Mouse (Mus musculus) natural killer cell, adult 2 months (primary cell): ENCODE results near the gene Tnr.

Source experiments
- DNase-seq, 2 experiments: peaks; one replicate each; pipeline ENCODE4 v3.0.0; 2022; ENCODE audit warnings: low spot score in 2 of 2

Tnr gene

DNA sequence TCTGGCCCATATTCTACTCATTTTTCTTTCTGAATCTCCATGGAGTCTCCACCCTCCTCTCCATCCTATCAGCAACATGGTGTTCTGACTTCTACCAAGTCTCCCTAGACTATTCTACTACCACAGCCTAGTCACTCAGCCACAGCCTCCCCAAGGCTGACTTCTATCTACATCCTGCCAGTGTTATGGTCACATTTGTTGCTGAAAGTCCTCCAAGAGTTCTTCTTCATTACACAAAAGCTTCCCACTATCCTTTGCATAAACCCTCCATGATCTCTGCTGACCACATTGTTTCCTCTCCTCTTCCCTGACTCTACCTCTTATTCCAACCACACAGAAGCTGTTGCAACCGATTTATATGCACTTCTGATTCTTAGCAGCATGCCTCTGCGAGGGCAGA, 272.5 kb downstream of the Tnr start:
- DNase-seq = no peak

DNA sequence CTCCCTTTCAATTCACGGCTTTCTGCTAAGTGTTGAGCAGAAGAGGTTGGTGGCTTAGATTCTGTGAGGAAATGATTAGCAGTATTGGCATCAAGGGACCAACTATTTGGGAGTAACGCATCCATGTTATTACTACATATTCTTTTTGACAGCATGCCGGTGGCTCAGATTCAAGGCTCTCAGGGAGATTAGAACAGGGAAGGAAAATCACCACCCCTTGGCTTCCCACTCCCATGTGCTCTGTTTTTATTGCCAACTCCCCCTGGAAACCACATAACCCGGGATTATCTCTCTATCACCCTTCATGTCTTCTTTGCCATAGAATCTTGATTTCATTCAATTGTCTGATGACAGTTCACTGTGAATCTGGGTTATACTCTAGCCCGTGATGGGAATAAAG, 276.8 kb downstream of the Tnr start:
- no peak for DNase-seq

DNA sequence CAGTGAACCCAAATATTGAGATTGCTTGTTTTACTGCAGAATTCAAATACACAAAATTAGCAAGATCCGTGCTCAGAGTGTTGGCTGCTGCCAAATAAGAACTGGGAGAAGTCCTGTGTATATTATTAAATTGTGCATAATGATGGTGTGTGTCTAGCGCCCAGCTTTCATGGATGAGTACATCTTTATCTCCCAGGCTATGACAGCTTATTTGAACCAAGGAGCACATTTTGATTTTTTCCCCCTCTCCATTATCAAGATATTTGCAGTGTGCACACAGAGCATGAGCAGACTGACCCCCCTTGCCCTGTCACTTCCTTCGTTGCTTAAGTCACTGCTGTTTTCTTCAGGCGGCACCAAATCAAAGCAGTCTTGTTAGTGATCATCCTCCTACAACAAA, 278.2 kb downstream of the Tnr start:
- no peak for DNase-seq

DNA sequence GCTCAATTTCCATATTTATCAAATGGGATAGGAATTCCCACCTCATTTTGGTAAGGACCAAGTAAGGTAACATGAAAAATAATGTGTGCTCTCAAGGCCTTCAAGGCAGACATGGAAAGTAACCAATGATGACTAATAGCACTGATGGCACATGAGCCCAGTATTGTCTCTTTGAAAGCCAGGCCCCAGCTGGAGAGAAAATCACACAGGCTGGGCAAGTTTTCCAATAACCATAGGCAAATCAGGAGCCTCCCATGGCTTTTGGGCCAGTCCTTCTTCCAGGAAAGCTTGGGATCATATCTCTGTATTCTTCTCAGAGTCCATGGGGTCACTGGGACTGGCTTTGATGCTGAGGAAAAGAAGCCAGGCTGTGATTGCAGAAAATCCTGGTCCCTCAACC, 280.1 kb downstream of the Tnr start:
- DNase-seq = no peak

DNA sequence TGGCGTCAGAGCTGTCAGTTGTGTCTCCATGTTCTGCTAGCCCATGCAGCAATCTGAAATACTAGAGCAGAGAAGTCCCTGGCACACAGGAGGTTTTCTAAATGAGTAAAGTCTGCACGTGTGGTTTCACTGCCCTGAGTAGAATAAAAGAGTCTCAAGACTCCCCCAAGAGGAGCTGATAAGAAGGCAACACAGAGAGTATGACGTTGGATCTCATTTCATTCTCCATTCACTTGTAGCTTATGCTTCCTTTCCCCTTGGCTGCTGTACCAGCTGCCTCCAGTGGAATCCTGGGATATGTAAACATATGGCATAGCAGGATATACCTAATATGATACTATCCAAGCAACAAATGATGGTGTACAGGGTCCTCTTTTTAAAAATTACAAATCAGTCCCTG, 285.9 kb downstream of the Tnr start:
- no peak for DNase-seq

DNA sequence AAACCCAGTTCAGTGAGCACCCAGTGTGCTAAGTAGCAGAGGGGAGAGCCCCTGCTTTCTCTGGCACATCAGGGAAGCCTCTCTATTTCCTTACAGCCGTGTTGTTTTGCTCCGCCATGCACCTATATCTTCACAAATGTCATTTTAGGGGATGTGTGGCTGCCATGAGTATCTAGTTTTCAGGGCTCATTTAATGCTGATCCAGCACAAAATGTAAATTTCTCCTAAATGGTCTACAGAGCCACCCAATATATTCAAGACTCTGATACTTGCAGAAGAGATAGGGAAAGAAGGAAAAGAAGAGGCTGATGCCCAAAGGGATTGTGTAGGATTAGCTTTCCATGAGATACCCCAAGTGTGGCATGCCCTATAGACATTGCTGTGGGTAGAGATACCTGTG, 288.2 kb downstream of the Tnr start:
- DNase-seq = no peak

DNA sequence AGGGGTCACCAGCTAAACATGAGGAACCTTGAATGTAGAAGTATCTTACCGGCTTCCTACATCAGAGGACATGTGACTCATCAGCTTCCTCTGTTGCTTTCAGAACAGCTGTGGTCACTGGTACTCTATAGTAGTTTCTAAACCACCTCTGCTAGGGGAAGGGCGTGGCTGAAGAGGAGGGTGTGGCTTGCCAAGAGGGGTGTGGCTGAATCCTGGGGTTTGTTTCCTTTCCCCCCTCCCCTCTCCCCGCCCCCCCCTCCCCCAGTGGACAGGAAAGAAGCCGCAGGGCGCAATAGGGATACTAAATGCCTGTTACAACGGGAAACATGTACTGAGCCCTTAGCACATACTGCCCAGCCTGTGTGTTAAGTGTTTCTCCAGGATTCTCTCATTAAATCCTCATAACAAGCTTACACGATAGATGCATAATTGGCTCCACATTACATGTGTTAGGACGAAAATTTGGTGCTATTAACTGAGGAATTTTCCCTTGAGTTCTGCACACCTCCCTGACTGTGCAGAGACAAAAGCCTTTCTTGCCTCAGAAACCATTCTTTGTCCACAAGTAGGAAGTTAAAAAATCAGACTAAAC, 289.3 kb downstream of the Tnr start:
- peak; percentile 22 to 37 for DNase-seq

DNA sequence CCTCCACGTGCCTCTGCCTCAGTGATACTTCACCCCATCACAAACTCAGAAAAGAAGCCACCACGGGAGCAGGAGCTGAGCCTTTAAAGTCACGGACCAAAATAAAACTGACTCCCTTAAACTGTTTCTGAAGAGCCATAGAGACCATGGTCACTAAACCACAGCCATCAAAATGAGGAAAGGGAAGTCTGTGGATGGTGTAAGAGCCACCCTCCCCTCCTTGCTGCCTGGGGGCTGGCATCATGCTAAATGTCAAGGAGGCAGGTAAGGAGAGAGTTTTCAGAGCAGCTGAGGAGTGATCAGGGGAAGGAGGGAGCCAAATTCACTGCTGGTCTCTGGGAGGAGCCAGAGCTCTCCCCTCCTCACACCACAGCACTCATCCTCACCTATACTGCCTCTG, 290.8 kb downstream of the Tnr start:
- DNase-seq = no peak

DNA sequence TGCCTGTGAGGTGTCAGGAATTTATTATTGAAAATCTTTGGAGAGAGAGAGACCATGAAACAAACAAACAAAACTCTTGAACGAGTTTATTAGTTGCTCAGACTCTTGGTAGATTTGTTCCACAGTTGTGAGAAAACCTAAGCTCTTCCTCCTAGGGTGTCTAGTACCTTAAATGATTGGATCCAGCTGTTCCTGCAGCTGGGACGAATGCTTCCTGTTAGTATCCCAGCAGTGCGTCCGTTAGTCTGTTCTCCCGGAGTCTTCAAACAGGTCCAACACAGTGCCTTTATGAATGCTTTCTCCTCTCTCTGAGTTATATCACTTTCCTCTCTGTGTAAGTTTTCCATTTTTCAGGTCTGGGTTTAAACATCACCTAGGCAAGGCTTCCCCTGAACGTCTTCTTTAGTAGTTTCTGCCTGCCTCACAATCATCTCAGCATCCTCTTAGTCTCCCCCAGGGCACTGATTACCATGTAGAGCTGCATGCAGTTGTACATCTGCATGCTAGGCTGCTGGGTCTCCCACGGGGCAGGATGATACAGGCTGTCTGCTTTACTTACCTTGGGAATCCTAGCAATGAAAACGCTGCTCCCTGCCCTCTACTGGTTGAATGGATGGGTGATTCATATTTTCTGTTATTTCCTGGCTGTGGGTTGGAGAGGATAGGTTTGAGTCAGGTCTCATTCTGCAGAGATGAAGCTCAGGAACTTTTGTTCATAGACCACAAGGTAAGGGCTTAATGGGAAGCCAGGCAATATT, 293.2 kb downstream of the Tnr start:
- DNase-seq = no peak

DNA sequence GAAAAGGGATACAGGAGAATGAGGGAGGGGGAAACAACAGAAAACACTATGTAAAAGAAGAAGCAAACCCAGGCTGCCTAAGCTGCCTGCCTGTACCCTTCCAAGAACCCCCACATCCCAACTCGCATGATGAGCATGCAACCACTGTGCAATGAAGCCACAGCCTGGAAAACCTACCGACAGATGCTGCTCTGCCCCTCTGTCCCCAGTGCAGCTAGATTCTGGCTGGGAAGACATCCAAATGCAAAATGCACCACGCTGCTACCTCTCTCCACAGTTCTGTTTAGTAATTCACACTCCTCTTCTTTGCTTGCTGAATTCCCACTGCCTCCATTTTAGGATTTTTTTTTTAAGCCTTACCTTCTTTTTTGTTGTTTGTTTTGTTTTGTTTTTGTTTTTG, 295.9 kb downstream of the Tnr start:
- DNase-seq = no peak

DNA sequence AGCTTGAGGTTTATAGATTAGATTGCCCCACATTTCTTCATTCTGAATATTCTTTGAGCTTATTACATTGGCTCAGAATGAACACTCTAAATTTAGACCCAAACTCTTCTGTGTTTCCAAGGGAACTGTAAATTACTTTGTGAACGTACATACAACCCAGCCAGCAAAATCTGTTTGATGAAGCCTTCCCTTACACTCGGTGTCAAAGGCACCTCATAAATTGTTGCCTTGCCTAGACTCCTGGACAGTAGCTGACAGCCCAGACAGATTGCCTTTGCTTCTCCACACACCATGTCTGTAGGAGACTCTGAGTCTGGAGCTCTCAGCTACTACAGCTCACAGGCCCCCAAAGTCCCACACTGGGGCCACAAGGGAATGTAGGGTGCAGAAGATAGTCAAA, 298.8 kb downstream of the Tnr start:
- no peak for DNase-seq

DNA sequence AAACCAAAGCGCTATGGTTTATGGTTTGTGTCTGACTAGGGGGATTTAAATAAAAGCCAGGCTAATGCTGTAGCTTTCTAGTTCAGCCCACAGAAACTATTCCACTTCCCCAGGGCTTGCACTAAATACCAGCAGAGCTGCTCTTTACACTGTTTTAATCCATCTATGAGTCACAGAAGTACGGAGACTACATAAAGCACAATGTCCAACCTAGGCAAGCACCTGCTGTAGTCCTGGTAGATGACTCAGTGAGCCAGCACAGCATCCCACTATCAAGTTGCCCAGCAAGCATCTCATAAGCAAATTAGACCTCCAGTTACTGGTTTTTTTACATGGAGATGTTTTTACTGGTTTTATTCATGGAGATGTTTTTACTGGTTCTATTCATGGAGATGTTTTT, 305.0 kb downstream of the Tnr start:
- DNase-seq = no peak

DNA sequence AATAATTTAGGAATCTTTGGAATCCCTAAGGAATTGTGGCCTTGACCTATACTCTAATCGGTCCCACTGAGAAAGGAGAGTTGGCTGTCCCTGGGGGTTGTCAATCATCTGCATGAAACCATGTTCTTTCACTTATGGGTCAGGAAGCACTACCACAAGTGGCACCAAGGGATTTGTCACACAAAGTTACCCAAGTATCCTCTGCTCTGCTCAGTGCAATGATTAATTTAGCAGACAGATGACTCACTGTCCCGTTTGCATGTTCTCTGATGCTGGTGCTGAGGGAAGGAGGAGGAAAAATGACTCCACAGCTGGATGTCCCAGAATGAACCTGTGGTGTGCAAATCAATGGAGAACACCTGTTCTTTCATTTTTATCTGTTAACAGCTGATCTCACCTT, 309.6 kb downstream of the Tnr start:
- no peak for DNase-seq

DNA sequence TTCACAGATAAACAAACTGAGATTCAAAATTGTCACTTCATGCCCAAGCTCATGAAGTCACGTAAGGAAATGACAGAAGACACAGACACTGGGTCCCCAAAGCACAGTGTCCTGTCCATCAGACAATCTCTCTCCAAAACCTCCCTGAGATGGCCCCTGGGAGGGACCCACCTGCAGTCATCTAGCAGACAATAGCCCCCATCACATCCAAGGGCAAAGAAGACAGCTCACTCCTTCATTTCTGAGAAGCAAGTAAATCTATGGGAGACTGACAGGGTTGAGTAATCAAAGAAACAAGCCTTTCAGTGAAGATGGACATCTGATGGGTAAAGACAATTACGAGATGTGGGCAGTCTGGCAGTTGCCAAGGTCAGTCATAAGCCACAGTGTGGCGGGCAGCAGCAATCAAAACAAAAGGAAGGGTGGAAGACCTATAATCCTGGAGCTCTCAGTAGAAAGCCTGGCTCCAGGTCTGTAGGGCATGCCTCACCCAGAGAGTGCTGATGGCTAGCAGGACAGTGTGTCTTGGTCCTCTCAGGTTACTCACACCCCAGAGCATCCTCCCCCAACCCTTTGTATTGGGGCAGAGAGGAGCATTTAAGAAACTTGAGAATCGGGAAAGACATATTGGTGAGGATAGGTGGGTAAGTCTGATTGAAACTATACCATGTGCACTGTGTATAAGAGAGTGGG, 310.2 kb downstream of the Tnr start:
- DNase-seq = no peak

DNA sequence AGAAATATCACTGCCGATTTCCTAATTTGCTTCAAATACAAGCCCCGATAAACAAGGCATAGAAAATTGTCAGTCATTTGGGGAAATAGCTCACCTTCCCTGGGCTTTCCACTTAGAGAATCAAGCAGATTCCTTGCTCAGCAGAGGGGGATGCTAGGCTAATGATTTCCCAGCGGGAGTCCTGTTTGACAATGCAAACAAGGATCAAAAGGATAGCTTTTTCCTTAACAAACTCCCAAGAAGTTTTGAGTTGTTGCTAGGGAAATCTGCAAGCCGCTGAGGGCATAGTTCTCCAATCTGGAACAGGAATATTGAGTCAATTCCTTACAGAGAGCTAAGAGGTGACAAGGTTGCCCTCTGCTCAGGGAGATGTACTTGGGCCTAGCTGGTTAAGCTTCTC, 311.6 kb downstream of the Tnr start:
- no peak for DNase-seq

DNA sequence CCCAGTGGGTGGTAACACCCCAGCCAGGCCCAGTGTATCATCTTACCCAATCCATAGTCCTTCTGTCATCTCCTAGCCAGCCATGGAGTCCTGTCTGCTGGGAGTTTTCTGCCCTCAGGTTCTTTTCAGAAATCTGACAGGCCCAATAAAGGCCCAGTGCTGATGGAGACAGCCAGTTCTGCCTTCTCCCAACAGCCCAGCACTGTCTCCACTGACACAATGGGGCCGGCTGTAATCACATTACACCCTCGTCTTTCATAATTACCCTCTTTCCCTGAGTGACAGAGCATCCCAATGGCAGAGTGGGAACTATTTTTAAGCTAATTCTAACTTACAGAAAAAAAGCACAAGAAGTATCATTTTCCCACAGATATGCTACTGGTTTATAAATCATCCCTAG, 316.8 kb downstream of the Tnr start:
- DNase-seq = no peak

DNA sequence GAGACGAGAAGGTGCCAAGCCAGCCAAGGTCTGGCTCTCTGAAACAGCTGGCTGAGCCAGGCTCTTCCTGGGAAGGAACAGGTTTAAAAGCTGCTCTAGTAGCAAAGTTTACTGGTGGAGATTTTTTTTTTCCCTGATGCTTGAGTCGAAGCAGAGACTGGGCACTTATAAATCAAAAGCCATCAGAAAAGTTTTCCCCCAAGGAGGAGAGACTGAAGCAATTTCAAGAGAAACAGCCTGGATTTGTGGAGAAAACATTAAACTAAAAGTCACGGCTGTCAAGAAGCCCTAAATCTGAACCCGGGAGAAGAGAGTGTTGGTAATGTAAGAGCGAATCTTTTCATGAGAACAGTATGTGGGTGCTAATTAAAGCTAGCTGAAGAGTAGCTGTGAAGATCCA, 319.3 kb downstream of the Tnr start:
- DNase-seq = no peak

DNA sequence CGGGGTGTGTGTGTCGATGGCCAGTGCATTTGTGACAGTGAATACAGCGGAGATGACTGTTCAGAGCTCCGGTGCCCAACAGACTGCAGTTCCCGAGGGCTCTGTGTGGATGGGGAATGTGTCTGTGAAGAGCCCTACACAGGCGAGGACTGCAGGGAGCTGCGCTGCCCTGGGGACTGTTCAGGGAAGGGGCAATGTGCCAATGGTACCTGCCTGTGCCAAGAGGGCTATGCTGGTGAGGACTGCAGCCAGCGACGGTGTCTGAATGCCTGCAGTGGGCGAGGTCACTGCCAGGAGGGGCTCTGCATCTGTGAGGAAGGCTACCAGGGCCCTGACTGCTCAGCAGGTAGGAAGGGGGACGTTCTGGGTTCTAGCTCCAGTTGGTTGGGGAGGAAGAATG, 328.5 kb downstream of the Tnr start:
- no peak for DNase-seq

DNA sequence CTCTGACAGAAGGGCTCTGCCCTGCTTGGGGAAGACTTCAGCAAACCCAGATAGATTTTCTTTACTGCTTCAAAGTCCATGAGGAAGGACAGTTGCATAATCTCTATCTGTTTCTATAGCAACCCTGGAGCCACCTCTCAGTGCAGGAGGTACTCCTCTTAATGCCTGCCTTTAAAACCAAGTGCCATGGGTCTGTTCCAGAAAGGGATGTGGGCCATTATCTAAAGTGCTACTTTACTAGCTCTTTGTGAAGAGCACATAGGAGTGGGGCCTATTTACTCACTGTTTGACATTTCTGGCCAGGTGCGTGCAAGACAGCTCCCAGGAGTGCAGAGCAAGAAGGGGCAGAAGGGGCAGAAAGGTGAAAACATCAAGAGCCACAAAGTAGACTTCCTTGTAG, 330.7 kb downstream of the Tnr start:
- no peak for DNase-seq

DNA sequence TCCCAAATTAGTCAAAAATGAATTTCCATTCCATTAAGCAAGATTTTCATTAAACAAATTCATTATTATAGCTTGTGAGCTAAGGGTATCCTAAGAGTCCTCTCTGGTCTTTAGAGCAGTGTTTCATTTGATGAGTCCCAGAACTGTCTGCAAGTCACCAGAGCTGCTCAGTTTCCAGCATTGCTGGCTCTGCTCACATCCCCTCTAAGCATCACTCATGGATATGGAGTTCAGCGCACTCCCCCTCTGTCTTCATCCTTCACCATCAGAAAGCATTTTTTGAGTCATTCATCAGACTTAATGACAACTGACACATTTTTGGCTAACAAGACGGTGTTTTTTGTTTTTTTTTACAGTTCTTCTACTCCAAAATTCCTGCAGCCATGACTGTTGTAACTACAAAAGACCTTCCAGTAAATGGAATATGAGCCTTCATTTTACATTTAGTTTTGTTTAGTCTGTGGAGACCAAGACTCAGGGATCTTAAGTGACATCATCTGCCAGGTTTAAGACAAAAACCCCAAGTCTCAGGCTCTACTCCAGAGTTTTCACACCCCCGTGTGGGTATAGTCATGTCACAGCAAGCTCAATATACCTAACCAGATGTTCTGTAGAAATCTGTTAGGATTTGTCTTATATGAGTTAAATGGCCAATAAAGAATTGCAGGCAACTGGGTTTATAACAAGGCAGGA, 338.4 kb downstream of the Tnr start:
- no peak for DNase-seq

DNA sequence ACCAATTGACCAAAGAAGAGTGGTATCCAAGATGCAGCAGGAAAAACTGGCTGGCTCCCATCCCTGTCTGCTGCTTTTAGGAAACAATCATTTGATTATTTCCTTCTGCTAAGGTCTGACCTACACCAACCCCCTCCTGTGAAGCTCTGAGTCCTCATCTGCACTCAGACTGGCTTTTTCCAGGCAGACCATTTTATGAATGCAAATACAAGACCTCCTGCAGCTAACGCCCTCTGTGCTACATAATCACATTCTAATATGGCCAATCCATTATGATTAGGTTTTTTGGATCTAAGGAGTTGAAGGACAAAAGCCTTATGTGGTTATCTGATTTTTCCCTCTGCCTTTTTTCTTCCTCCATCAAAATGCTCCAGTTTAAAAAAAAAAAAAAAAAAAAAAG, 342.1 kb downstream of the Tnr start:
- no peak for DNase-seq

DNA sequence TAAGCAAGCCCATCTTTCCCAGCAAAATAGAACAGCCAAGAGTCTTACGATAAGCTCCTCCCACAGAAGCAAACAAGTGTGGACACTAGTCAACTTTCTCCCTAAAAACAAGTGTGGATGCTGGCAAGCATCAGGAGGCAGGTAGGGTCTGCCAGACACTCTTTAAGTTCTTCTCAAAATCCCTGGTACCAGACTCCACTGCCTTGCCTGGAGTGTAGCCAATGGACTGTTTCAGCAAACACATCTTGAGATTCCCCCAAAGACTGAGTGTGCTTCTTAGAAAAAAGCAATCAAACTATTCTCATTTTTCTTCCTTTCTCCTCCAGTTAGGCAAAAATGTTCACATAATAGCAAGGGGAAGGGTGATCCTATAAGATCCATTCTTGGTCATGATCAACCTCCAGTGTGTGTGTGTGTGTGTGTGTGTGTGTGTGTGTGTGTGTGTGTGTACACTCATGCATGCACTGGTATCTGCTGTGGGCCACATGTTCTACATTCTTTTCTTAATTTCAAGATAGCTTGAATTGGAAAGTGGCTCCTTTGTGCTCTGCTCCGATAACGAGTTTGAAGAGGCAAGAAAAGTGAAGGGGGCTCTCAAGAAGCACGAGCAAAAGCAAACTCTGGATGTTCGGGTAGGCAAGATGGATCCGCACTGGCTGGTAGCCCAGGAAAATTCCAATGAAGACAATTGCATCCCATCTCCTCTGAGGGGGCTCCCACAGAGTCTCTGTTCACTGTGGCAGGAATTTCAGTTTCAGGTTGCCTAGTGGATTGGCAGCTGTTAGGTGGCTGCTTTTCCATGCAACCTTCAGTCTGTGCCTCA, 346.3 kb downstream of the Tnr start:
- DNase-seq = no peak
